Mouse (Mus musculus) adipocyte (in vitro differentiated cells): ENCODE data around the gene Jpt1.
A peak's percentile ranks its signal among the peaks of the same experiment; 100 is the strongest.
"Not testable (repeated sequence)": the region's sequence is repeated elsewhere in the genome, so short reads cannot be mapped to it uniquely, and the experiment has no call there.

Experiments
- DNase-seq: peaks from one replicate; pipeline ENCODE4 v3.0.0-alpha.2; 2016; ENCODE audit warnings: low spot score

Jpt1 gene

DNA sequence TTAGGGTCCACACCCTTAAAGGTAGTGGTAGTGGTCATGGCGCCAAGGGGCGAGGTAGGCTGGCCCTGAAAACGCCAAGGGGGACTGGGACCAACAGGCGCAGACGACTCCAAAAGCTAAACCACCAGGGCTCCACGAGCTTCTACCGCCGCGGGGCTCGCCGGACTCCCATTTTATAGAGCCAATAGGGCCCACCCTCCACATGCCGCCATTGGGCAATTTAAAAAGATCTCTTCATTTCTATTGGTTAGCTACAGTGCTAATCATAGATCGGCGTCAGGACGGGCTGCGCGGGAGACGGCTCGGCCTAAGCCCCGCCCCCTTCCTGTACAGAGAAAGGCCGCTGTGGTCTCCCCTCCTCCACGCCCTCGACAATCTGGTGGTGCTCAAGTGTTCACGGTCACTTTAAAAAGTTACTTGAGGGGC is at the start of gene Jpt1:
Gene Jpt1 (minus strand): TSS at position 150 of the 426 bp plus-strand sequence.
- peak; percentile 97 for DNase-seq

DNA sequence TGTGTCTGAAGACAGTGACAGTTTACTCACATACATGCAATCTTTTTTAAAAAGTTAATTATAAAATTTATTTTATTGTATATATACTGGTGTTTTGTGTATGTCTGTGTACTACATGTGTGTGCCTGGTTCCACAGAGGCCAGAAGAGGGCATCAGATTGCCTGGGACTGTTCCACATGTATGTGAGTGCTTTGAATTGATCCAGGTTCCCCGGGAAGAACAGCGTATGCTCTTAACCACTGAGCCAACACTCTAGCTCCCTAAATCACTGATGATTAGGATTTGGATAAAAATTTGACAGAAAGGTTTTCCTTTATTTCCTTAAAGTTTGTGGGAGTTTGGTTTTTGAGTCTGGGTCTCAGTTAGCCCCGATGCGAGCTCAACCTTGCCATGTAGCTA is 49.2 kb upstream of the Jpt1 start:
- DNase-seq, result no peak

DNA sequence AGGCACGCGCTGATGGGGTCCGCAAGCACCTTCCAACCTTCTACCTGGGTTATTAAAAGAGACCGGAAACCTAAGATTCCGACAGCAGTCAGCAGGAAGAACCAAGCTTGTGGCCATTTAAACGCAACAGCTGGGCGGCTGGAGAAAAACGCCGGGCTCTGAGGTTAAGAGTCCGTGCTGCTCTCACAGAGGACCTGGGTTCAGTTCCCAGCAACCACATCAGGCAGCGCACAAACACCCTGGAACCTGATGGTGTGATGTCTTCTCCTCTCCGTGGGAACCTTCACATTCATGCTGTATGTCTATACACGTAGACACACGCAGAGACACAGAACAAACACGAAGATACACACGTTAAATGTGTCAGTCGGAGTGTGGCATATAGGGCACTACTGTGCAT is 41.5 kb upstream of the Jpt1 start:
- no peak for DNase-seq

DNA sequence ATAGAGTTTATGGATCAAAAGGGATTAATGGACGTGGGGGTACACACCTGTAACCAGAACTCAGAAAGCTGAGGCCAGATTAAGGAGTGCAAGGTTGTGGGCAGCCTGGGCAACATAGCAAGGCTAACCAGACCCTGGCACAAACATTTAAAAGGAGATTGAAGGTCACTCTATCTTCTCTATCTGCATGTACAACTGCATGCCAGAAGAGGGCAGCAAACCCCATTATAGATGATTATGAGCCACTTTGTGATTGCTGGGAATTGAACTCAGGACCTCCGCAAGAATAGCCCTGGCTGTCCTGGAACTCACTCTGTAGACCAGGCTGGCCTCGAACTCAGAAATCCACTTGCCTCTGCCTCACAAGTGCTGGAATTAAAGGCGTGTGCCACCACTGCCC is 38.6 kb upstream of the Jpt1 start:
- no peak for DNase-seq

DNA sequence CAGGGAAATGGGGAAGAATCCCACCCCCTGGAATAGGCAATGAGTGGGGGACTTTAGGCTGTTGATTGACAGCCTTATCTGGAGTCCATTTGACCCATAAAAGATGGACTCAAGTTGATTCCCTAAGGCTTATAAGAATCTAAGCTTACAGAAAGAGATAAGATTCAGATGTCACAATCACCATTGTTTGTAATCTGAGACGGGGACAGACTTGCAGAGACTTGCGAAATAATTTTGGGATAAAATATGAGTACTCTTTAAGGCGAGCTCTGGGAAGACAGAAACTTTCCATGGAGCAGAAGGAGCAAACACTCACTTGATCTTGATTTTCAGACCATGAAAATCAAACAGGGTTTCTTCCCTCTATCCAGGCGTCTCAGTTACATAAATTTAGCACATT is 29.4 kb upstream of the Jpt1 start:
- DNase-seq, result no peak

DNA sequence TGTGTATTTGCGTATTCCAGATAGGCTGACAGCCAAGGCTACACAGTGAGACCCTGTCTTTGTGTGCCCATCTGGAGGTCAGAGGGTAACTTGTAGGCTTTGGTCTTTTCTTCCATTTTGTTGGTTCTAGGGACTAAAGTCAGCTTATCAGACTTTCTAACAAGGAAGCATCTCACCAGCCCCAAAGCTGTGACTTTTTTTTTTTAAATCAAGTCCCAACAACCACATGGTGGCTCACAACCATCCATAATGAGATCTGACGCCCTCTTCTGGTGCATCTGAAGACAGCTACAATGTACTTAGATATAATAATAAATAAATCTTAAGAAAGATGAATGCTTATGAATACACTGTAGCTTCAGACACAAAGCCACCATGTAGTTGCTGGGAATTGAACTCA is 23.9 kb upstream of the Jpt1 start:
- no peak for DNase-seq

DNA sequence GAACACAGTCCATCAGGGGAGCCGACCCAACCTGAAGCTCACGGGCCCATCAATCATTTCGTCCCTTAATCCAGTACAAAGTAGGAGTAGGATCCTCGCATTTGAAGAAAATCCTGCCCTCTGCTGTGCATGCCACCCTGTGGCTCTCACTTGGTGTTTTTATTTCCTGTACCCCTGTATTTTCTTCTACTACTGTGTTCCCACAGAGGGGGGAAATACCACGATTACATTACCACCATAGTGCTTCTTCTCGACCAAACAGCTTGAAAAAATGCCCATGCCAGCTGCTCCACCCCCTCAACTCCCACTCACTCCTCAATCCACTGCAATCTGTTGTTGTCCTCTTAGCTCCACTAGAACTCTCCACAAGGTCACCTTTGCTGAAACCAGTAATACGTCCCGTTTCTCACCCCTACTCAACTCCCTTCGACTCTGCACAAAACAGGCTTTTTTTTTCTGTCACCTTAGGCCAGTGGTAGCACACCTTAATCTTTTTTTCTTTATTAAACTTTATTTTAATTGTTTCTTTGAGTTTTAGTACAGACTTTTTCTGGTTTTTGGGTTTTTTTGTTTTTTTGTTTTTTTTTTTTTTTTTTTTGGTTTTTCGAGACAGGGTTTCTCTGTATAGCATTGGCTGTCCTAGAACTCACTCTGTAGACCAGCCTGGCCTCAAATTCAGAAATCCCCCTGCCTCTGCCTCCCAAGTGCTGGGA is 22.8 kb upstream of the Jpt1 start:
- no peak for DNase-seq

DNA sequence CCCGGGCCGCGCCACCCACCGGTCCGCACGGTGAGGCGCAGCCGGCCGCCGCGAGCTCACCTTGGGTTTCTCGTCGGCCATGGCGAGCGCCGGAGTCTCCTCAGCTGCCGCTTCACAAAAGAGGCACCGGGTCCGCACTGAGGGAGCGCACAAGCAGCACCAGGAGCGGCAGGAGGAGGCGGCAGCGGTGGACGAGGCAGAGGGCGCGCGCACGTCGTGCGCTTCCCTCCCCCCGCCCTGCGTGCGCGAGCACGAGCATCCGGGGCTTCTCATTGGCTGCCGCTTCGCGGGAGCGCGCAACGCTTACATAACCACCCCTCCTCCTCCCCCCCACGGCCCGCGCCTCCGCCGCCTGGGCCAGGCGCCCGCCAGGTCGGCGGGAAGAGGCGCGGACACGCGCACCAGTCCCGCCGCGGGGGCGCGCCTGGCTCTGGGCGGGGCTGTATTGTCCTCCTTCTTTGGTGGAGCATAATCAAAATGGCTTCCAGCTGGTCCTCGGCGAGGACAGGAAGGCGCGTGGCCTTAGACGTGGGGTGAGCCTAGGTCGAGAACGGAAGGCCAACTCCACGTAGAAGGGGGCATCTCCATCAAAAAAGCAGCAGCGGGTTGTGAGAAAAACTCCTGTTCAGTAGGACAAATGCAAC is 22.0 kb upstream of the Jpt1 start, which contains the start of gene Sumo2:
Gene Sumo2 (minus strand): TSS at position 239 of the 644 bp plus-strand sequence.
- DNase-seq, result peak; percentile 93

DNA sequence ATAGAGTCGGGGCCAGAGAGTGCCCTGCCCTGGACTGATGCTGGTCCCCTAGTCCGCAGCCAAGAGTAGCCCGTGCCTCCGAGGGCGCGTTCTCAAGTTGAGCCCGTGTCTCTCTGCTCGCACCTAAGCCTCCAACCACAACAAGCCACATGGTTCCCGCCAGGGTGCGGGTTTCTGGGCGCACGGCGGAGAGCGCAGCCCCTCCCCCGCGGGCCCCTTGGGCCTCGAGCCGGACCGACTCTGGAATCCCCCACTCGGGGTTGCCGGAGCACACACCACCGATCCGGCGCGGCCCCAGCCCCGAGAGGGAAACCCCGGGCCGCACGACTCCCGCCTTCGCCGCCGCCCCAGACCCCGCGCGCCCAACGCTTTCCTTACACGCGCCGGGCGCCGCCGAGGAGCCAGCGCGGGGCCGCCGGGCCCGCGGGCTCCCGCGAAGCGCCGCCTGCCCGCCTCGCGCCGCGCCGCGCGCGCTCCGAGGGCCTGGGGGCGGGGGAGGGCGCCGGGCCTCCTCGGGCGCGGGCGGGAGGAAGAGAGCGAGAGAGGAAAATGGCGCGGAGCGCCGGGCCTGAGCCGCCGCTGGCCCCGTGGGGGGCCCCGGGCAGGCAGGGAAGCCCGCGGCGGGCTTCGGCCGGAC is 21.3 kb upstream of the Jpt1 start:
- peak; percentile 45 for DNase-seq

DNA sequence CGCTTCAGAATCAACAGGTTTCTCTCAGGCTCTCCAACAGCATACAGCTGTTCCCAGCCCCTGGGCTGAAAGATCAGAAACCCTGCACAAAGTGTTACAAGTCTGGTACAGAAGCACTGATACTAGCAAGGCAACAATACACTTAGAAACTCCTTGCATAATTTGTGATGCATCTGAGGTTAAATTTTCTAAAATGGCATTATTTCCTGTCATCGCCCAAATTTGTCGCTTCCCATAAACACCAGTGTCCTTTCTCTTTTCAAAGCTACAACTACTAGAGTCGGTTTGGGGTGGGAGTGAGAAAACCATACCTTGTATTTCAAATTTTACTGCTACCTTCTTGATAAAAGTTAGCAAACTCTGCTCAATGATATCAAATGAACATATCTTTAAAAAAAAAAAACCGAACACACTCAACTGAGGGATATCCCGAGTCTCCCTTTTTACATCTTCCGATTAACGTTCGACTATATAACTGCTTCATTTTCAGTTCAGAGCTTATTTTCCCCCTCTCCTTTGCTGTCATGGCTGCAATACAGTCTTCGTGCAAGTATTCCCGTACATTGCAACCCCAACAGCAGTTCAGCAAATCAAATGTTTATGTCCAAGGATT is 20.7 kb upstream of the Jpt1 start:
- no peak for DNase-seq

DNA sequence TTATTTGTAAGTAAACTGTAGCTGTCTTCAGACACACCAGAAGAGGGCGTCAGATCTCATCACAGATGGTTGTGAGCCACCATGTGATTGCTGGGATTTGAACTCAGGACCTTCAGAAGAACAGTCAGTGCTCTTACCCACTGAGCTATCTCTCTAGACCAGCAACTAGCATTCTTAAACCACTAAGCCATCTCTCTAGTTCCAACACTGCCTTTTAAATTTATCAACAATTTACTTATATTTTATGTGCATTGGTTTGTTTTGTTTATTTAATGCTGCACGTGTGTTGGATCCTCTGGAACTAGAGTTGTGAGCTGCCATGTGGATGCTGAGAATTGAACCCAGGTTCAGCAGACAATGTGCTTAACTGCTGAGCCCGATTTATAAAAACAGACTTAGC is 12.3 kb upstream of the Jpt1 start:
- not testable (repeated sequence) for DNase-seq

DNA sequence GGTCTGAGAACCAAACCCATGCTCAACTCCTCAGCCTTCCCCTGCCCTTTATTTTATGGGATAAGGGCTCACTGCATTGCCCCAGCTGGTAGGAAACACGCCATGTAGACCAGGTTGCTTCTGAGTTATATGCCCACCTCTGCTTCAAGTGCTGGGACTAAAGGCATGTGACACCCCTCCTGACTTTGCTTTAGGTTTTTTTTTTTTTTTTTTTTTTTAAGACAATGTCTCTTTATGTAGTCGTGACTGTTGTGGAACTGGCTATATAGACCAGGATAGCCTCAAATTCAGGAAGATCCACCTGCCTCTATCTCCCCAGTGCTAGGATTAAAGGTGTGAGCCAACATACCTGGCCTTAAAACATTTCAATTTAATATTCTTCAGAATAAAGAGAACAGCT is 8.5 kb upstream of the Jpt1 start:
- no peak for DNase-seq

DNA sequence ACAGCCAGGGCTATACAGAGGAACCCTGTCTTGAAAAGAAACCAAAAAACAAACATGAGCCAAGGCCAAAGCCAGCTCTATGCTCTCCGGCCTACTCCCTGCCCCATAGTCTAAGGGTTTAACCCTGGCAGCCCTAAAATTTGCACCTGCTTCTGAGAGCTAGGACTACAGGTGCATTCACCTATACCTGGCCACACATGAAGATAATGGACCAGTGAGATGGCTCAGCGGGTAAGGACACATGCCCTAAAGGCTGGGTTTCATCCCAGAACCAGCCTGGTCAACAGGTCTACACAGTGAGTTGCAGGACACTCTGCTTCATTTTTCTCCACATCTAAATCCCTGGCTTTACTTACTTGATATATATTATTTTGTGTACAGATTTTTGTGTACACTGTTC is 8.1 kb upstream of the Jpt1 start:
- DNase-seq, result no peak

DNA sequence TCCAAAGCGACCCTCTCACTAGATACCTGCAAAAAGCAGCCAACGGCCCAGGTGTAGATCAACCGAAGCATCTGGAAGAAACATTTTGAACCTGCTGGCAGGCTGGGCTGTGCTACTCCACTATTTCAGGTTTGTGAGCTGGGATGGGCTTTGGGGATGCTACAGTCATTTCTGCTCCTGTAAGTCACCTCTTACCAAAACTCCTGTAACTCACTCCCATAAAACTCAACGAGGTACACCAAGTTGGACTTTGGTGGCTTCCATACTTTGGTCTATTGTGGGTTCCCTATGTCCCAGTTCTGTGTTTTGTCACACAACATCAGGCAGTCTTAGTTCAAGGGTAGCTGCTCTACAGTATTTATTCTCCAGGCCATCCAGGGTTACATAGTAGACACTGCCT is 6.9 kb upstream of the Jpt1 start:
- DNase-seq, result no peak

DNA sequence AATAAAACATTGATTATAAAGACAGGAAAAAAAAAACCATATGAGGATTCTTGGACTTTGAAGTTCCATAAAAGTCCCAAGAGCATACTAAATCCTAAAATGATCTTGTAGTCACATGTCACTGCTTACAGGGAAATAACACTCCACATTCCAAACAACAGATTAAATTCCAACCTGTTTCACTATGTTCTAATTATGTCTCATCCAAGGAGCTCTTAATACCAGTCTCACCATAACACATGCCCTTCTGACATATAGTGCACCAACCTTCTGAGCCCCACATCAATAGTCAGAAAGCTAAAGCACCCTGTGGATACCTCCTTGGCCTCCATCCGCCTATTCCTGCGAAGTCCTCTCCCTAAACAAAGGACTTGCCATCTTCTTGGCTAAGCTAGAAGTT is 6.0 kb upstream of the Jpt1 start:
- no peak for DNase-seq

DNA sequence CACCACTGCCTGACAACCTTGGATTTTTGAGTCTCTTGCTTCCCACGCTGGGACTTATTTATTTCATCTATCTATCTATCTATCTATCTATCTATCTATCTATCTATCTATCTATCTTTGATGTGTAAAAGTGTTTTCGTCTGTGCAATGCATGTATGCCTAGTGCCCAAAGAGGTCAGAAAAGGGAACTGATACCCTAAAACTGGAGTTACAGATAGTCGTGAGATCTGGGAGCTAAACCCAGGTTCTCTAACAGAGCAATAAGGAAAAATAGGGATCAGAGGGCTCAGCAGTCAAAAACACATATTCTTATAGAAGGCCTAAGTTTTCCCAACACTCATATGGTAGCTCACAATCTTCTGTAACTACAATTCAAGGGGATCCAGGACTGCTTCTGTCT is 5.4 kb upstream of the Jpt1 start:
- DNase-seq, result no peak

DNA sequence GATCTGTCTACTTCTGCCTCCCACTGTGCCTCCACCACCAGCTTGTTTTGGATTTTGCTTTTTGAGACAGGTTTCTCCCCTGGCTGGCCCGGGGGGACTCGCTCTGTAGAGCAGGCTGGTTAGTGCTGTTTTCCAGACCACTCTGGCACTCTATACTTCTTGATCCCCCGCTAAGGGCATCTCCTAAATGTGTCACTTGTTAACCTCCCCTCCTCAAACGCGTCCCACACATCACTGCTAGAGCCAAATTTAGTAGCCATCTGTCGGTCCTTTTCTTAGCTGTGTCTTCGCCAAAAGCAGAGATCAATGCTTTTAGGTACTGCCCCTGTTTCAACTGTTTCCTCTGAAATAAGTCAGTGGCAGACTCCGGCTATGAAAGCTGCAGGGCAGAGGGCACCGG is 4.5 kb upstream of the Jpt1 start:
- DNase-seq, result no peak

DNA sequence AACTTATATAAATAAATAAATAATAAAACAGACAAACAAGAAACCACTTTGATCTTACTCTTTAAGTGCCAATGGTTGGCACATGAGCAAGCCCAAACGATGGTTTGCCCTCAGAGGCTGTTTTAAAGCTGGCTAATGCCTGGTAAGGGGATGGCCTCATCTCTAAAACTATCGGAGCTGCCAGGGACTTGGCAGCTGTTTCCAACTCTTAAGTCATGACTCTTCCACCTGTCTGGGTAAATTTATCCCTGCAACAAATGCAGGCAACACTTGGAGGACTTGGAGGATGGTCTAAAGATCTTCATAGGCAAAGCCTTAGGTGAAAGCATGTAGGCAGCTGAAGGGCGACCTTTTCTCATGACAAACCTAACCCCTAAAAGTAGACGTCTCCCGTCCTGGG is 2.8 kb upstream of the Jpt1 start:
- no peak for DNase-seq

DNA sequence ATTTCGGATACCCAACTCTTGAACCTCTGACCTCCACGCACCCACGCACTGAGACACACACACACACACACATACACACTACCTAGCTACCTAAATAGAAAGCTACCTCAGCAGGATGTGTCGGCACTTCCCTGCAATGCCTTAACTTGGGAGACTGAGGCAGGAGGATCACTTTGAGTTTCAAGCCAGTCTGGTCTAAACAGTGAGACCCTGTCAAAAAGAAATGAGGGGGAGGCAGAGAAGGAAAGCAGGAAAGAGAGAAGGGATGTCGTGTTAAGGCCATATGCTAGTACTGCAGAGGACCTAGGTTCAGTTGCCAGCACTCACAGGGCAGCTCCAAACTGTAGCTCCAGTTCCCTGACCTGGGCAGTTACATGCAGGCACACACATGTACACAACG is 834 bp upstream of the Jpt1 start:
- no peak for DNase-seq

DNA sequence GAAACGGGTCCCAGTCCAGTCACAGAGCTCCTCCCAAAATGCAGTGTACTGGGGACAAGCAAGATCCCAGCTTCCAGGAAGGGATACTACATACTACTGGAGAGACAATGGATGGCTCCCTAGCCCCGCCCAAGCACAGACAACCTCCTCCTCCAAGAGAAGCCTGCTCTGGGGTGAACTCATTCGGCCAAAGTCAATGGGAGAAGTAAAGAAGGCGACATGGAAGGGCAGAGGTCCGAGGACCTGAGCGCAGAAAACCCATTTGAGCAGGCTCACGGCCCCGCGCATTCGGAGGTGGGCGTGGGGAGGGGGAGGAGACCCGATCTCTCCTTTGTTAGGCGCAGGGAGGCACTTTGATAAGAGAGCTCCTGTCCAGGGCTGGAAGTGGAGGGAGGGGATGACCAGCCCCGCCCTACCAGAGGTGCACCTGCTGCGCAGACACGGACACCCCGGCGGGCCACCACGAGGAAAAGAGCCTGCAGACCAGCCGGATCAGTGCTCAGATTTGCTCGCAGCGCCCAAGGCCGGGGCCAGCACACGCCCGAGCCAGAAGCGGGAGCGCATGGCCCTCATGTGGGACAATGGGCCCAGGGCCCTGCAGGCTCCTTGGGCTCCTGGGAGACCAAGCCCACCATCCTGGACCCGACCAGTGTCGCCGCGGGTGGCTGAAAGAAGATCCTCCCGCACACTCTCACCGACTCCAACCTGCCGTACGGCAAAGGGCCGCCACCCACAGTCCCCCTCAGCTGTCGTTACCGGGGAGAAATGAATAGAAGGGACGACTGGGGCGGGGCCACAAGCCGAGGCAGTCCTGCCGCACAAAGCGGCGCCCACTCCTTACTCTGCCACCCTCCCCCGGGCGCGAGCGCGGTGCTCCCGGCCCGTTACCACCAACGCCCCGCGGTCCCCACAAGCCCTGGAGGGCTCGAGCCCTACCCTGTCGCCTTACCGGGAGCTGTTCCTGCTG is 633 bp downstream of the Jpt1 start:
- peak; percentile 64 for DNase-seq

DNA sequence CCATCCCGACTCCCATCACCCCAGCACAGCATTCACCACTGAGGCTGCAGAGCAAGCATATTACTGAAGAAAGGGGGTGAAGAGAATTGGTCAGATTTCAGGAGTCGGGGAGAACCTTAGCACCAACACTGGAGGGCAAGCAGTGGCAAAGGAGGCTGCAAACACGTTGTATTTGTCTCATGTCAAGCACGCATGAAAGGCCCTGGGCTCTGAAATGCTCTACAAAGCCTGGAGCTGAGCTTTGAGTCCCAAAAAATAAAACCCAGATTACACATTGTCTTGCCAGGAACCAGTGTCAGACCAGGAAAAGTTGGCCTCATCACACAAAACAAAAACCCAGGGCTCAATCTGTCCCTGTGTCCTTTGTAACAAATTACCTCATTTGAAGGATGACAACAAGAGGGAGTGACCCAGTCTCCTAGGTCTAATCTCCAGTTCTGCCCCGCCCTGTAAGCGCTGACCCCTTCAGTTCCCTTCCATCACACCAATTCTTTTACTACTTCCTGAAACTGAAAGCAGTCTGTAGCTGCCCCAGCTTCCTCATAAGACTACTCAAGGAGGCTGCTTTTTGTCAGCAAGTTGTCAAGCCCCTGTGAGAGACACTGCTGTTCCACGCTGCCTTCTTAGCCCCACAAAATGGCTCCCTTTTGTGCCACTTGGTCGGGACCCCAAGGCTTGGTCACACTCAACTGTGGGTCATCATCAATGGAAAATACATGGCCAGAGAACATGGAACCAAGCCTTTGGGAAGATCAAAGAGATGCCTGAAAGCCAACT is 1.6 kb downstream of the Jpt1 start:
- DNase-seq, result peak; percentile 65
